Mouse (Mus musculus): ENCODE results near the gene Sppl3.
"Not testable (repeated sequence)": the region's sequence is repeated elsewhere in the genome, so short reads cannot be mapped to it uniquely, and the experiment has no call there.

Sppl3 gene

DNA sequence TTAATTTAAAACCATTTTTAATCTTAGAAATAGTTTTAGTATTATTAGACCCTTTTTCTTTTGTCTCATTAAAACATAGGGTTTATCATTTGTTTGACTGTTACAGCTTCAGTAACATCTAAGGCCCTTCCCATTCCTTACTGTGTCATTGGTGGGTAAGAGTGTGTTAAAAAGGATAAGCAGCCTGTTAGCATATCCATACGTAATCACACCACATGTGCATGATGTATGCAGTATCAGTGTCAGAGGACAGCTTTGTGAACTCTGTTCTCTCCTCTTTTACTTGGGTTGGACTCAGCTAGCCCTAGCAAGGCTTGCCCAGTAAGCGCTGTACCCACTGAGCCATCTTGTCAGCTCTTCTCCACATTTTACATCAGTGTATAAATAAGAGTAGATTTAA is 26.2 kb downstream of the Sppl3 start:
- no peak for DNase-seq (ENCODE audit: low read depth, low spot score)

DNA sequence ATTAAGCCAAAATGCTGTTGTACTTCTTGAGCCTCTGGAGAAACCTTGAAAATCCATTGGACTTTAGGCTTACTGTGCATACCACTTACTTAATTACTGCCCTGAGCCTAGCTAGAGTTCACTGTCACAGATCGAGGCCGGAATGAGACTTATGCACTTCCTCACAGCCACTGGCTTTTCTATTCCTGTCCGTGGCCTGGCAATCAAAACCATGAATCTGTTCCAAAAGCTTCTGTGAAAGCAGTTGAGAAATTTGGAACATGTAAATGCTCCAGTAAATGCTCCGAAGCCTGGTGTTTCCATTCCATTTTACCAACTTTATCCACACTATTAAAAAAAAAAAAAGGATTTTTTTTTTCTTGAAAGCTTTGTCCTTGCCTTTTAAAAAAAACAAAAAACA is 29.8 kb downstream of the Sppl3 start:
- DNase-seq (ENCODE audit: low read depth, low spot score), result no peak

DNA sequence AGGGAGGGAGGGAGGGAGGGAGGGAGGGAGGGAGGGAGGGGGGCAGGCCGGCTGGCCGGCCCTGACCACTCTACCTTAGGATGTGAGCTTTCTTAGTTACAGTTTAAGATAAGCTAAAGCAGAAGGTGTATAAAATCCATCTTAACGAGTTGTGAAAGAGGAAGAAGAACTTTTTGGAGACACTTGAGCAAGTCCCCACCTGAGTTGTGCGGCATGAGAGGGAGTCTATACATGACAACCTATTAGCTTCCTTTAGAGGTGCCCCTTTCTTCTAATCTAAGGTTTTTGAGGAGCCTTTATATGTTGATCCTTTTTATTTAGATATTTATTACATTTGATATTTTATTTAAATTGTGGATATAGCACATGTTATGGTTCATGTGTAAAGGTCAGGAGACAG is 32.7 kb downstream of the Sppl3 start:
- no peak for DNase-seq (ENCODE audit: low read depth, low spot score)

DNA sequence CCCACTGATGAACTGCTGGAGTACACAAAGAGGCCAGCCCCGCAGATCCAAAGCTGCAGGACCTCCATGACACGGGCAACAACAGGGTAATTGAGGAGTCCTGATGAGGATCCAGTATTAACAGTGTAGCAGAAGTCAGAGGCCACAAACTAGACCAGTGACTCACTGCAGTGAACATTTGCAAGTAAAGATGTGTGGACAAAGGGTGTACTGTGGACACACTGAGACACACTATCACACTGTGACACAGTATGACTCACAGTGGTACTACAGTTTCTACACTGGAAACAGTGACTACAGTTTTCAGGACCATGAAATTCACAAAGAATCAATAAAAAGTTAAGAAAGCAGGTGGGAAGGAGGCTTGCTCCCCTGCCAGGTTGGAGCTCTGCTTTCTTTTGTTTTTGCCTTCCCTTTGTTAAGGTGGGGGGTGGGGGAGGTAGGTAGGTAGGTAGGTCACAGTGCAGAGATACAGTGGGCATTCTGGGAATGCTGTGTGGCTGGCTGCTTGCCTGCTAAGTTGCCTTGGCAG is 34.3 kb downstream of the Sppl3 start:
- no peak for DNase-seq (ENCODE audit: low read depth, low spot score)

DNA sequence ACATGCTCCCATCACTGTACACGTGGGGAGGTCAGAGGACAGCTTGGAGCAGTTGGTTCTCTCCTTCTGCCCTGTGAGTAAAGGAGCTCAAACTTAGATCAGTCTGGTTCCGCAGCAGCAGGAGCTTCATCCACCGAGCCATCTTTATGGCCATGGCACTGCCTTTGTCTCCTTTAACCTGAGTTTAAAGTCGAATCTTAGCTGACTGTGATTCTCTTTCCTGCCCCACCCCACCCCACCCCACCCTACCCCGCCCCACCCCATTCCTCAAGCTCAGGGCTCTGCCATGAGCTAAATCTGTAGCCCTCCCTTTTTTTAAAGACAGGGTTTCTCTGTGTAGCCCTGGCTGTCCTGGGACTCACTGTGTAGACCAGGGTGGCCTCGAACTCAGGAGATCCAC is 38.8 kb downstream of the Sppl3 start:
- DNase-seq (ENCODE audit: low read depth, low spot score), result no peak

DNA sequence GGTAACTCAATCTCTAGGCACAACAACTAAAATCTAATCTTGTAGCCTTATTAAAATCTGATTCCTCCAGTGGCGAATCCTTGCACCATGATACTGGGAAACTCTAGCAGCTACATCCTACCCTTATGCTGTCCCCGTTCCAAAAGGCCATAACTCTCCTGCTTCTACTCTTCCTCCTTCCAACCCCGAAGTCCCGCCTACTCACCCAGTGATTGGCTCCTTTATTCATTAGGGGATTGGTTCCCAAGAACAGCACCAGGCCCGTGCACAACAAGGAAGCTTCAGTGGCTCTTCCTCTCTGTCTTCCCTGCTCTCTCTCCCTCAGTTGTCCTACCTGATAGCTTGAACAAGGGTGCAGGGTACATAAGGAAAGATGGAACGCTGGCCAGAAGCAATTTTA is 39.8 kb downstream of the Sppl3 start:
- DNase-seq (ENCODE audit: low read depth, low spot score), result no peak

DNA sequence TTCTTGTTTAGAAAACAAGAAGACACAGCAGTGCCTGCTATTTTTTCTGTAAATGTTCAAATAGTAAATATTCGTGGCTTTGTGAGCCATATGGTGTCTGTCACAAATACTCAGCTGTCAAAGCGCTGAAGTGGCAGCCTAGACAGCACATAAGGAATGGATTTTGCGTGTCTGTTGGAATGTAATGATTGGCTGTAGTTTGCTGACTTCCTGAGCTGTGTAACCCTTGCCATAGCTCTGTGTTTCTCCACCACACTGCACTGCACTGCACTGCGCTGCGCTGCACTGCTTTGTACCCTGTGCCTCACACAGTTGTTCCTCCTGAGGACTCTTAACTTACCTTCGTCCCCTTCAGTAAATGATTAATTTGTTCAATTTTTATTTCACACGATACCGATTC is 41.6 kb downstream of the Sppl3 start:
- no peak for DNase-seq (ENCODE audit: low read depth, low spot score)

DNA sequence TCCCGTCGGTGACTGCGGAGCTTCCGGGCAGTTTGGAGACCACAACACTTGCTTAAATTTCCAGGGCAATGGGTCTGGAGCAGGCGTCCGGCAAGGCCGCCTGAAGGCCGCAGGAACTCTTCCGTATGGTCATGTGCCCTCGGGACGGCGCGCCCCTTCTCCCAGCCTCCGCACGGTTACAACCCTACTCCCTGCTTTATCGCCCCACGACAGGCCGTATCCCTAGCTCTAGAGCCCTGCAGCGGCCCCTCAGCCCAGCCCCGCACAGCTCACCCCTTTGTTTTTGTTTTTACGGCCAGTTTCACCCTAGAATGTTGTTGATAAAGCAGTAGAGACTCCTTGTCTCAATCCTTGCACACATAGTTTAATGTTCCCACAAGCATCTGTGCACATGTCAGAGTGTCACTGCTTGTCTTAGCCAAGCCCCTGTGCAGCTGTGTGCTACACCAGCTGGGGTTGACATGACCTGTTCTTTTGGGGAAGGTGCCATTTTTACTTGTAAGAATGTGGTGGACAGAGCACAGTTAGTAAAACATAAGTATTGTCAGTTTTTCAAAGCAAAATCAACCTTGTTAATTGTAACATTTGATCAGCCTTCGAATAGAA is 43.0 kb downstream of the Sppl3 start:
- DNase-seq (ENCODE audit: low read depth, low spot score), result no peak

DNA sequence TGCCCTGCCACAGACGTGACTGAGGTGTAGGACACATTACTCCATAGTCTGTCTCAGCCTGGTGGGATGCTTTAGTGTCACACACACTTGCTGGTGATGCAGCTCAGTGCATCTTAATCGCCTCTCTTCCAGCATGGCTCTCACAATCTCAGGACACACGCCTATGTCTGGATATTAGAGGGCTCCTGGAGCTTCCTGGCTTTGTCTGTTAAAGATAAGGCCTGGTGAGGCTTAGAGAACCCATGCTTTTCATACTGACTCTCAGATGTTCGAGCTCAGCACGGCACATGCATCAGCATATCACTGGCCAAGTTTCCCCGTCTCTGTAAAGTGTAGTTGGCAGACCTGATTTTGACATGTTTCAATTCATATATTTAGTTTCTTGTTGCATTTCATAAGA is 44.5 kb downstream of the Sppl3 start:
- DNase-seq (ENCODE audit: low read depth, low spot score), result no peak

DNA sequence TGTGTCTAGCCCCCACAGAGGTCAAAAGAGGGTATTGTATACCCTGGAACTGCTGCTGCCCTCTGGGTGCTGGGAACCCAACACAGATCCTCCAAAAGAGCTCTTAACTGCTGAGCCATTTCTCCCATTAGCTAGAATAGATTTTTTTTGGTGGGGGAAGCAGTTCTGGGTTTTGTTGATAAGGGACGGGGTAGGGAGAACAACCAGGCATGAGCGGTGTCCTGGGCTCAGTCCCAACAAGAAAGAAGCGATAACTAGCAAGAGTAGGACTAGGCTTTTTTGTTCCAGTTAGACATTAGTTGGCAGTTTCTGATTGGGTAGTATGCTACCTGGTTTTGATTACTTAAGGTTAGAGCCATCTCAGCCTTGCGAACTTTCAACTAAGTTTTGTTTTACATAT is 46.2 kb downstream of the Sppl3 start:
- DNase-seq (ENCODE audit: low read depth, low spot score), result no peak

DNA sequence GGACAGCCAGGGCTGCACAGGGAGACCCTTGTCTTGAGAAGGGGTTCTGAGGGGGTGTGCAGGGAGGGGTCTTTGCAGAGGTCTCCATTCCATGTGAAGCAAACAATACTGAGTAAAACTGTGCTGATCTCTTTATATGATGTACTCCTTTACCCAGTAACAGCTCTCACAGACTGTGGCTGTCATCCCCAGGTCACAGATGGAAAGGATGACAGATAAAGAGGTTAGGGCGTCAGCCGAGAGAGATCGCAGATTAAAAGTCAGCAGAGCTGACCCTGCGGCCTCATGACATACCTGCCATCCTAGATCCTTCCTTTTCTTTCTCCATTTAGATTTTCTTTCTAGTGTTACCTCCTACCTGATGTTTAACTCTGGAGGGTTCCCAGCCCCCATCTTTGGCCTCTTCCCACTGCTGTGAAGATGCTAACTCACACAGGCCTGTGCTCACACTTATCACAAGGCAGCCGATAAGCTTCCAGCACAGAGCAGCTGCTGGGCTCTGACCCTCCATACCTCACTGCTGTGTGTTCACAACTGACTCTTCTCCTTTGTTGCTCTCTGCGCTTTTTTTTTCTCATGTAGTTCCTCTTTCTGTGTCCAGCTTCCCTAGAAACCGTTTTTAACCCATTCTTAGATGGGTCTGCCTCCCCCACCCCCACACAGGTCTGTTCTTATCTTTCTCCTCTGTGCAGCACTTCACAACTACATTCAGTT is 47.8 kb downstream of the Sppl3 start:
- no peak for DNase-seq (ENCODE audit: low read depth, low spot score)

DNA sequence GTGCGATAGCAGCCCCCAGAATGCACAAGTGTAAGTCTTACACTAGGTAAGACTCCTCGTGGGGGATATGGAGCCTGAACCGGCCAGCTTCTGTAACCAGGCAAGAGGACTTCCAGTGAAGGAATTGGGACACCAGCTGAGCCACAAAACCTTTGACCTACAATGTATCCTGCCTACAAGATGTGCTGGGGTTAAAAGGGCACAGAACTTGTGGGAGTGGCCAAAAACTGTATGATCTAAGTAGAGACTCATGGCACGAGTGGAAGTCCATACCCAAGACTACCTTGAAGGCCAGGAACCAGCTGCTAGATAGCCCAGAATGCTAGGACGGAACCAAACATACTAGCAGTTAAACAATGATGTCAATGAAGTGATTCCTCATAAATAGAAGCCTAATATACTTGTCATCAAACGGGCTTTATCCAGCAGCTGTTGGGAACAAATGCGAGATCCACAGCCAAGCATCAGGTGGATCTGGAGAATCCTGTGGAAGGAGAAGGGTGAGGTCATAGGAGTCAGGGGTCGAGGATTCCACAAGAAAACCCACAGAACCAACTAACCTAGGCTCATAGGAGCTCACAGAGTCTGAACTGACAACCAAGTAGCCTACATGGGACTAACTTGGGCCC is 49.2 kb downstream of the Sppl3 start:
- DNase-seq (ENCODE audit: low read depth, low spot score), result no peak

DNA sequence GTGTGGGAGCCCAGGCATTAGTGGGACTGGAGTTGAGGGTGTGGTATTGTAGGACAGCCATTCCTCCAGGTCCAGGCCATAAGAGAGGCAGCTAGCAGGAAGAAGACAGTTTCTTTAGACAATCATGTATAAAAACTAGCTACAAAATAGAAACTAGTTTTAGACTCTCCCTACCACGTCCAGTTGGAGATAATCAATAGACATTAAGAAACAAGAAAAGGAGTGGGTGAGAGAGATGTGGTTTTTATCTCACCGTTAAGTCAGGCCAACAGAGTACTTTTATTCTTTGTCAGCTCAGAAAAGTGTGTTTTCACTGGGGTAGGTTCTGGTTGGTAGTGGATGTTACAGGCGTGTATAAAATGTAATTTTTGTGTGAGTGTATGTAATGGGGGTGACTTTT is 50.0 kb downstream of the Sppl3 start:
- DNase-seq (ENCODE audit: low read depth, low spot score), result no peak

DNA sequence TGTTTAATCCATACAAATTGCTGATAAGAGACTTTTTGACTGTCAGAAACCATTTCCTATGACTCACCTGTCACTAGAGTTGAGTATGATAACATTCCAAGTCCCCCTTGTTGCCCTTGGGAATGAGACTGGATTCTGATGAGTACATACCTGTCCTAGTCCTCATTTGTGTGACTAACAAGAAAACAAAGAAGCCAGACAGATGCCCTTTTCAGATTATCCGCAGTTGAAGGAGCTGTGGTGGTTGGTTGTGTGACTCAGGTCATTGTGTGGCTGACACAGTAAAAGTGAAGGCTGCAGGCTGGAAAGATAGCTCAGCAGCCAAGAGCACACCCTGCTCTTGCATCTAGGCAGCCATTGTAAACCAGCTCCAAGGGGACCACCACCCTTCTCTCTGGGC is 51.6 kb downstream of the Sppl3 start:
- no peak for DNase-seq (ENCODE audit: low read depth, low spot score)

DNA sequence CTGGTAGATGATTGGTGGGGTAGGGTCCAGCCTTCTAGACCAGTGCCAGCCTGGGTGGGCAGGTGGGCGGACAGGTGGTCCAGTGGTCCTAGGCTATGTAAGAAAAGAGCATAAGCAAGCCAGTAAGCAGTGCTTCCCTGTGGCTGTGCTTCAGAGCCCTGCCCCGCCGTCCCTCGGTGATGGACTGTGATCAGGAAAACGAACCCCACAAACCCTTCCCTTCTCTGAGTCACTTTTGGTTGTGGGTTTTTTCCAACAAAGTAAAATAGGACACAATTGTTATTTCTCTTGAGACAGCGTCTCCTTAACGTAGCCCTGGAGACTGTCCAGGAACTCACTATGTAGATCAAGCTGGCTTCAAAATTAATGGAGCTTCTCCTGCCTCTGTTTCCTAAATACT is 52.5 kb downstream of the Sppl3 start:
- DNase-seq (ENCODE audit: low read depth, low spot score), result no peak

DNA sequence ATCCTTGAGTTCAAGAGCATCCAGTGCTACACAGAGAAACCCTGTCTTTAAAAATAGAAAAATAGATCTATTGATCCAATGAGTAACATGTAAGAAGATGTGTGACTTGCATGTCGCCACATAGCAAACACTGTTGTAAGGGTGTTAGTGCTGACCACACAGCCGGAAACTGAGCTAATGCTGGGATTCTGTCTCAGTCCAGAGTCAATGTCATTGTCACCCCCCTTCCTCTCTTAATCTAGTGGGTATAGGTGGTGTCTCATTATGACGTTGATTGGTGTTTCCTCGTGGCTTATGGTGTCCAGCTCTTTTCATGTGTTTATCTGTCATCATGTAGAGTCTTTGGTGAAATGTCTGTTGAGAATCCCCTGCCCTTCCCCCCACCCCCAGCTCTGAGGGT is 55.3 kb downstream of the Sppl3 start:
- no peak for DNase-seq (ENCODE audit: low read depth, low spot score)

DNA sequence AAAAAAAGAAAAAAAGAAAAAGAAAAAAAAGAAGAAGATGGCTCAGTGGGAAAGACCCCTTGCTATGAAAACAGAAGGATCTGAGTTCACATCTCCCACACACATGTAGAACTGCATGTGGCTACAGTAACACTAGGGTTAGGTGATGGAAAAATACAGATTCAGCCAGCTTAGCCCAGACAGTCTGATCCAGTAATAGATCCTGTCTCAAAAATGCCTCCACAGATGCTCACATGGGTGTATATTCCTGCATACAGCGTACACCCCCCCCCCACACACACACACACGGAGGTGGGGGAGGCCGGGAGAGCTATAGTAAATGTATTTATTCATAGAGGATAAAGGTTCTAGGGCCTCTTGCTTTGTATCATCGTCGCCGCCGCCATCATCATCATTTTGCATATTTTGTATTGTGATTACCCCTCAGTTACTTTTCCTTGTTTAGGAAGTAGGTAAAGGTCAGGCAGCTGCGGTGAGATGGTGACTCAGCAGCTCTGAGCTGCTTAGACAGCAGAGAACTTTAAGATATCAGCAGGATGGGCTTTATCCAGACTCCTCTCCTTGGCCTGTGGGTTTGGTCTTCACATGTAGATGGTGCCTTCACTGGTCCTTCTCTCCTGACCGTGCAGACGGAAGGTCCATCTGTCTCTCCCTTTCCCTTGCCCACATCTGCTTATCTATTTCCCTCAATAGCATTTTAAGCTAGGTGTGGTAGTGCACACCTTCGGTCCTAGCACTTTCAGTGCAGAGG is 57.9 kb downstream of the Sppl3 start:
- no peak for DNase-seq (ENCODE audit: low read depth, low spot score)

DNA sequence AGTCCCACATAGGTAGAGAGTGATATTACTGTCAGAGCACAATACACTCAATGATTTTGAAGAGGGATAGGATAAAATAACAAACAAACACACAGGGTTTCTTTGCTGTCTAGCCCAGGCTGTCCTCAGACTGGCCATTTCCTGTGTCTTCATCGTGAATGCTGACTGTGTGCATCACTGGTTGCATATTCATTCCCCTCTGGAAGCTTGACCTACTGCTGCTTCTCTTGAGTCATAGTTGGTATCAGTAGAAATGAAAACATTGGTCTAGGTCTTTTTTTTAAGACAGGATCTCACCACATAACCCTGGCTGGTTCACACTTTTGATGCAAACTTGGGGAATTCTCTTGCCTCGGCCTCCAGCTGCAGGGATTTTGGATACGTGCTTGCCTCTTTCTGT is 58.7 kb downstream of the Sppl3 start:
- DNase-seq (ENCODE audit: low read depth, low spot score), result no peak

DNA sequence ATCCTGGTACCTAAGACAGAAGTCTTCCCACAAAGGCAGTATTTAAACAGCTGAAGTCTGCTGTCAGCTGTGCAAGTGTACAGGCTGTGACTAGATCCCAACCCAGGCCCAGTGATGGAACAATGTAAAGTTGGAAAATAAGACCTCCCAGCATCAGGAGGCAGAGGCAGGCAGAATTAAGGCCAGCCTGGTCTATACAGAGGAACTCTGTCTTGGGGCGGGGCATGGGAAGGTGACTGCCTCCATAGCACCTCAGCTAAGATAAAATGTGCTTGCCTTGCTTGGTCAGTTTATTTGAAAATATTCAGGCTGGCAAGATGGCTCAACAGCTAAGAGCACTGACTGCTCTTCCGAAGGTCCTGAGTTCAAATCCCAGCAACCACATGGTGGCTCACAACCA is 59.5 kb downstream of the Sppl3 start:
- DNase-seq (ENCODE audit: low read depth, low spot score), result no peak

DNA sequence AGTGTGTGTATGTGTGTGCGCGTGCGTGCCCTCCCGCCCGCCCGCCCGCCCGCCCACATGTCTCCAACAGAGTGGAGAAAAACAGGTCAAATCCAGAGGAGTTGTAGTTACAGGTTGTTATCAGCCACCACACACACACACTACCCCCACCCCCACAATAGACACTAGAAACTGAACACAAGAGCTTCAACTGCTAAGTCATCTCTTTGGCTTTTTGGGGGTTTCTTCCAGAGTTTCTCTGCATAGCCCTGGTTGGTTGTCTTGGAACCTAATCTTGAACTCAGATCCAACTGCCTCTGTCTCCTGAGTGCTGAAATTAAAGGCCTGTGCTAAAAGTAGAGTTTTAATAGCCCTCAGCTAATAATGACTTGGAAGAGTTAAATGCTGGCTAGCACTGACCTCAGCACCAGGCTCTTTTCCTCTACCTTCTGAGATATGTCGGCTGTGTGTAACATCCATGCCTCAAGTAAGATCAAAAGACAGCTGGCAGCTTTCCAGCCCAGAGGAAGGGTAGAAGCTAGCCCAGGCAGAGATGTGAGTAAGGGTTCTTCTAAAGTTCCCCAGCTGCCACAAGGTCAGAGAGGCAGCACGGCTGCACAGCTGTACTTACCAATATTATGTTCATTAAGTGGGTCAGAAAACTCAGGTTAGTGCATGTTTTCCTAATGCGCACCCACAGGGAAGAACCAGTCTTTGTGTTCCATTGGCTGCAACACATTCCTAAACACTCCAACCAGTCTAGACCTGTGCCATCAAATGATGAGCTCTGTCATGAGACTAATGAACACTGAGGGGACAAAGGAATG is 60.4 kb downstream of the Sppl3 start:
- DNase-seq (ENCODE audit: low read depth, low spot score), result no peak

DNA sequence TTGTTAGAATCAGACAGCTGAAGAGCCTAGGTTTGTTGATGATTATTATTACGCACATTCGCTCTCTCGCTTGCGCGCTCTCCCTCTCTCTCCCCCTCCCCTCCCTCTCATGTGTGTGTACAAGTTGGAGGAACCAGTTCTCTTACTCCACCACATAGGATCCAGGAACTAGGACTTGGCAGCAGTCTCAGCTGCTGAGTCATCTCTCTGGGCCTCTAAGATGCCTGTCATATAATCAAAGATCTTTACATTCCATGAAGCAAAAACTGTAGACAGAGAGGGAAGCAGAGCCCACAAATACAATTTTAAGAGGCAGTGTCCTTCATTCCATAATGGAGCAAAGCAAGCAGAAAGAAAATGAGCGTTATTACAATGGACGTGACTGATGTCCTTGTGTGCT is 61.2 kb downstream of the Sppl3 start:
- DNase-seq (ENCODE audit: low read depth, low spot score), result no peak

DNA sequence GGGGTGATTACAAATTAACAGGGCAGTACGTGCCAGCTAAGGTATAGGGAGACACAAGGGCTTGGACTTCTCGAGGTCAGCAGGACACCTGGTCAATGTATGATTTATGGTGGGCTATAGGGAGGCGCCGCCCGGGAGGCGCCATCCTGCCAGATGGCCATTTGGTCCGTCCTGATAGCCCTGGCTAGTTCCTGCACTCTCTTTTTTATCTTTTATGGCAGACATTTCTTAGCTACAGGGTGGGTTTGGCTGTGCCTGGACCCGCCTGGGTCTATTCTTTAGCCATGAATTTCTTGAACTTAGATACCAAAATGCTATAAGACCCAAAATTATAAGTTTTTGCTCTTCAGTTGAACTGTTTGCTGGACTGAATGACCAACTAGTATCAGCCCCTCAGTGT is 62.4 kb downstream of the Sppl3 start:
- not testable (repeated sequence) for DNase-seq (ENCODE audit: low read depth, low spot score)
